Mouse (Mus musculus): Measurements from ENCODE around the gene Ttll11.

Ttll11 gene

GRCm38 (mm10) chr2:35834198-35834913, 145.4 kb downstream of the Ttll11 start:
- no peak for TF ChIP-seq GATA4 (IDR thresholded peaks at IDR 0.05; ENCODE audit: insufficient replicate concordance, low read length)

GRCm38 (mm10) chr2:35833546-35833945, 146.2 kb downstream of the Ttll11 start:
- TF ChIP-seq GATA4 (IDR thresholded peaks at IDR 0.05; ENCODE audit: insufficient replicate concordance, low read length) = no peak

- peak; percentile 42; the same call in 1 of the 2 replicates for TF ChIP-seq GATA4 (IDR thresholded peaks at IDR 0.05; ENCODE audit: insufficient replicate concordance, low read length)
Measured at GRCm38 (mm10) chr2:35832742-35833425, 146.8 kb downstream of the Ttll11 start.

DNA sequence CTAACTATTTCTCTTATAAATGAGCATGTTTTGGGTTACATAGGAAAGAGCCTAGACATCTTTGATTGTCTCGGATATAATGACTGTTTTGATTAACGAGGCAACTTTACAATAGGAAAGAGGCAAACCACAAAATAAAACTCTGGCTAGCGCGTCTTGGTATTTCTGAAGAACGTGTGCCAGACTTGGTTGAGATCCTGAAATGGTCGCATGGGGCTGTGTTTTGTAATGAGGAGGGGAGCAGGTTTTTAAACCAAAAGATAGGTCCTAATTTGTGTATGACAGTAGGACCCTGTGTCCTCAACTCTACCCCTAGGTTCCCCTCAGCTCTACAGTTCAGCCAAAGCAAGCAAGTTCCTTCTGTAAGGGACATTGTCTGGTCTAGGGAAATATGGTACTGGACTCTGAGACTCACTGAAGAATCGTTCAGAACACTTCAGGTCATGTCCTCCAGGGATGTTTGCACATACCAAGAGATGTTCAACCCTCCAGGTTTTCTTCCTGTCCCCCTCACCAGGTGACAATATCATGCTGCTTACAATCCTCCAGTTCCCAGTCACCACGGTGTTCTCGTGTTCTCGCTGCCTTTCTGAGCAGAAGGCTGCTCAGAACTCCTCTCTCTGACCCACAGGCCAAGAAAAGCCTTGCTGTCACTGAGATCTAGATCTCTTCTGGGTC, 147.7 kb downstream of the Ttll11 start:
- TF ChIP-seq GATA4 (IDR thresholded peaks at IDR 0.05; ENCODE audit: insufficient replicate concordance, low read length) = no peak

DNA sequence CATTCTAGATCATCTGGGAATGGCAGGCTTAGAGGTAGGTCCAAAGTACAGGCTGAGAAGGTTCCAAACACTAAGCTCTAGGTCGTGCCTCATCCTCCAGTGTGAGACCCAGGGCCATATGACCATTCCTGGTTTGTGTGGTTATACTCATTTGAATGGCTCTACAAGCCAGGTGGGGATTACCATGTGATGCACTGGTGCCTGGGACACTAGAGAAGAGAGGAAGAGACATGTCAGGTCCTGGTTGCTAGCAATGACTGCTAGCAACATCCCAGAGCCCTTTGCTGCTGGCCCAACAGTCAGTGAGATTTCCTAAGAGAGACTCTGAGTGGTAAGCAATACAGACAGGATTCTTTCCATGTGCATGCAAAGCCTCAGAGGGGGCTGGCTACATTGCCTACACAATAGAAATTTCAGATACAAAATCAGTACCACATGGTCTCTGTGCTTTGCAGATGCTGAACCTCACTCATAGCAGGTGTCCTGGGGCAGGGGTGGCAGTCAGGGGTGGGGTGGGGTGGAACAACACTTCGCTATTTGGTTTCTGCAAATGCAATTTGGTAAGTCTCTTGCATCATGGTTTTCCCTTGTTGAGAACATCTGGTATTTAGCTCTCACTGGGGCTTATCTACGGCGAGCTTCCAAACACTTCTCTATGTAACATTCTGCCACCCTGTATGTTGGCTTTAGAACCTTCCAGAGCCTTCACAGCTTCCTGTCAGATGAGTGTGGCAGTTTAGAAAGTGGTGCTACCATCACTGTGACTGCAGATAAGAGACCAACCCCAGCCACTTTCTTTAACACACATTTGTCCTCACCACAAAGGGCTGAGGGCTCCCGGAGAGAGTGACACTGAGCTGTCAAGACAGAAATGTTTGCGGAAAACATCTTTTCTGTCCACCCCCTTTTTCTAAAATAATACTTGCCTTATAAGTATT, 148.5 kb downstream of the Ttll11 start:
- TF ChIP-seq GATA4 (IDR thresholded peaks at IDR 0.05; ENCODE audit: insufficient replicate concordance, low read length) = no peak

DNA sequence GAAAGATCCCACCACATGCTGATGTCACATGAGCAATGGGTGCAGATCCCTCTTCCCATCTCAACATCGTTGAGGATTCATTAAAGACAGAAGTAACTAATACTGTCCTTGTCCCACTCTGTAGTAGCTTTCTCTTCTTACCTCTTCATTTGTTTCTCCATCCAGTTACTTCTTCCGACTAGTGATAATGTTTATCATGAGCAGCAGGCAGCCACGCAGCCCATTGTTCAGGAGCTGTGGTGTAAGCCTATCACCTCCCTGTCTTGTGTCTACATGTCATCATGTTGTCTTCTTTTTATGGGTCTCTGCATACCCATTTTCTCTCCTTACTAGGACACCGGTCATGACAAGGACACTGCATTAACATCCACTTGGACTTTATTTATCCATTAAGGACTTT, 150.6 kb downstream of the Ttll11 start:
- TF ChIP-seq GATA4 (IDR thresholded peaks at IDR 0.05; ENCODE audit: insufficient replicate concordance, low read length) = no peak

DNA sequence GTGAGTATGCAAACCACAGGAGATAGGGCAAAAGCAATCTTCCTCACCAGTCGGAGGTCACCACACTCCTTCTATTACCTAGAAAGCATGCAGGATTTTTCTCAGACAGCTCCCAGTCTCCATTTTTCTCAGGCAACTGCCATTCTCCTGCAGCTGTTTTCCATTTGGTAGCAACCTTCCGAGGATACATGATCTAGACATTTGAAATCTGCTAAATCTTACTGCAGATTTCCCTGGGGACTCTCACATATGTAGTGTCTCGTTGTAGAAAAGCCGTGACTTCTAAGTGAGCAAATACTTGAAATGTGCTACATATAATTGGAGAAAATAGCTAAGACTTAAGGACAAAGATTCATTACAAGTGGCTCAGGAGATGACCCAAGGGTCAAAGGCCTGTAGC, 151.8 kb downstream of the Ttll11 start:
- no peak for TF ChIP-seq GATA4 (IDR thresholded peaks at IDR 0.05; ENCODE audit: insufficient replicate concordance, low read length)

DNA sequence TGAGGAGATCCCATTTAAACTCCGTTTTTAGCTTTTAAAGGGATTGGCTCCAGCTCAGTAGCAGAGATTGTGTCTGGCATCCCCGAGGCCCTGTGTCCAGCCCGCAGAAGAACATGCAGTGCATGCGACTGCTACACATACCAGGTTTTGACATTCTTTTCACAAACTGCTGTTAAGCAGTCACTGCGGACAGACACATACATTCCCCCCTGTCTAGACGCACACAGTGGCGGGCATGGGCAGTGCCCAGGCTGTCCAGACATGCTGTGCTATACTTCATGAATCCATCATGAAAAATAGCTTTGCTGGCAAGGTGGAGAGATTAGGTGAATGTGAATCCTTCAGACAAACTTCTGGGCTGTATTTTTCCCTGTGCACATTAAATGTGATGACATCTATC, 154.6 kb downstream of the Ttll11 start:
- no peak for TF ChIP-seq GATA4 (IDR thresholded peaks at IDR 0.05; ENCODE audit: insufficient replicate concordance, low read length)

DNA sequence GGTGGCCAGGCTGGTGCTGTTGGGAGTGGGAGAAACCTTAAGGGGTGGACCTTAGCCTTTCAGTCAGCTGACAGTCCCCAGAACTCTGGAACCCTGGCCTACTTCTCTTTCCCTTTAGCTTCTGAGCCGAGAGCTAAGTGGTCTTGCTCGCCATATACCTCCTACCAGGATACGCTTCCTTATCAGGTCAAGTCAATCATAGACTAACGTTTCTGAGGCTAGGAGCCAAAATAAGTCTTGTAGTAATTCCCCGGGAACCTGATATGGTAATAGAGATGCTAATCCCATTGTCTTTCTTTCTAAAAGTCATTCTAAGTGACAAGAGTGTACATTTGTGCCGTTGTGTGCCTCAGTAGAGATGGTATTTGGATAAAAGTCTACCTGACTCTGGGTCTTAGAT, 156.1 kb downstream of the Ttll11 start:
- no peak for TF ChIP-seq GATA4 (IDR thresholded peaks at IDR 0.05; ENCODE audit: insufficient replicate concordance, low read length)

DNA sequence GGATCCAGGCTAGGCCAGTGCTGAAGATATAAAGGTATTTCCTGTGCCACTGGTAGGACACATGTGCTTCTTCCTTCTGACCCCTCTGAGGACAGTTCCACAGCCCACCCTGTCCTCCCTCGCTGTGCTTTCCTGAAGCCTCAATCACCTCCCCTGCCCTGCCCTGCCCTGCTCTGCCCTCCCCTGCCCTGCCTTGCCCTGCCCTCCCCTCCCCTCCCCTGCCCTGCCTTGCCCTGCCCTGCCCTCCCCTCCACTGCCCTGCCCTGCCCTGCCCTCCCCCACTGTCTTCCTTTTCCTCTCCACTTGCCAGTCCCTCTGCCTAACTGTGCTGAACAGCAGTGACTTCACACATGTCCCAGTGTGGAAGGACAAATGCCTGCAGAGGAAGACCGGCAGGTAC, 160.8 kb downstream of the Ttll11 start:
- TF ChIP-seq GATA4 (IDR thresholded peaks at IDR 0.05; ENCODE audit: insufficient replicate concordance, low read length) = no peak

- no peak for TF ChIP-seq GATA4 (IDR thresholded peaks at IDR 0.05; ENCODE audit: insufficient replicate concordance, low read length)
Measured at GRCm38 (mm10) chr2:35816056-35816661, 163.6 kb downstream of the Ttll11 start.

- no peak for TF ChIP-seq GATA4 (IDR thresholded peaks at IDR 0.05; ENCODE audit: insufficient replicate concordance, low read length)
Measured at GRCm38 (mm10) chr2:35812561-35812933, 167.2 kb downstream of the Ttll11 start.

DNA sequence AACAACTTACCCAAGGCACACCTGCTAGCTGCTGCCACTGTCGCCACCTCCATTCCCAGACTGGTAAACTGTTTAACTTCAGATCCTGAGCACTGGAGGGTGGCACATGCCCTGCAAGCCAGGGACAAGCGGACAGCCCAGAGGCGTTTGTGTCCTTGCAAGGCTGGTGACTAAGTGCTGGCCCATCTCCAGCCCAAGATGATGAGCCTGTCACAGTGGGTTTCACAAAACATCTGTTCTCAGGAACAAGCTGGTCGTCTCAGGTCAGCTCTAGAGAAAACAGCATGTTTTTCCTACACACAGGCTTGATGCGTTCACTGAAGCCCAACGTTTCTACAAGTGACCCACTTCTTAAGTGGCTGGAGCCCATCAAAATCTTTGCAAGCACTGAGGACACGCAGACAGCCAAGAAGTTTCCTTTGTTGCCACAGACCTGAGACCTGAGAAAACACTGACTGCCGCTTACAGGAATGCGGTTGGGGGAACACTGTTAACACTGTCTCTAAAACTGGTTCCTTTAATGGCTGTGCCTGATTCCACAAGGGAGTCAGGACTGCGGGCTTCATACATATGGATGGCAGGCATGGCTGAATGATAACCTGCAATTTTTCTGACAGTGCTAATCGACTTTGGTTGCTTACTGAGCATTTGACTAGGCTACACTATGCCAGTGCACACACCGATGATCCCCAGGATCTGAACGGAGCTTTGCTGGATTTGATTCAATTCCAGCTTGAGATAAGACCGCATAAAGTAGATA, 167.7 kb downstream of the Ttll11 start:
- no peak for TF ChIP-seq GATA4 (IDR thresholded peaks at IDR 0.05; ENCODE audit: insufficient replicate concordance, low read length)

DNA sequence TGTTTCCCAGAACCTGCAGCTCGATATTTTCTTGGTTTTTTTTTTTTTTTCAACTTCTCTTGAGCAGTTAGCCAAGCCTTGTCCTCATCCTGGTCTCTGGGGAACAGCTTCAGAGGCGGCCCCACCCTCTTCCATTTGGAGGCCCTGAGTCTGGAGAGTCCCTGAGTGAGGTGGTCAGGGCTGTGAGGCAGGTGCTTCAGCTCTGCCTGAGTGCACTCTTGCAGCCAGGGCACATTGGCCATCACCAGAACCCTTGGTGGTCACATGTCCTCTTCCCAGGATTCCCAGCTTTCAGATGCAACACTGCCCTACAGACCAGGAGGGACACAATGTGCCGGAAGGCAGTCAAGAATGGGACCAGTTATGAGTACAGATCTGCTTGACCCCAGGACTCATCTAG, 169.7 kb downstream of the Ttll11 start:
- no peak for TF ChIP-seq GATA4 (IDR thresholded peaks at IDR 0.05; ENCODE audit: insufficient replicate concordance, low read length)

Measured in liver, adult (tissue).